Mouse (Mus musculus): ENCODE data around the gene Gli1. TPM values are rescaled to one million over a fixed set of nuclear protein-coding genes. Genes with fewer than 3 reads are reported as not detected.

Gene Gli1
- polyA plus RNA-seq, 1 experiment from 2014 or later = 4.2 TPM

GRCm38 (mm10) chr10:127339683-127340576, 1.8 kb downstream of the Gli1 start:
- Histone ChIP-seq H3K4me1 (ENCODE audit: insufficient read depth, low read depth, low read length) (peaks cover 8% of the 10 kb centered on the region), H3K36me3 (ENCODE audit: insufficient read depth, low read length) (no peaks in the 10 kb centered on the region), H3K4me2 (replicated peaks; ENCODE audit: low read depth, low read length) (peak overlapping the region; percentile 79), H3K27me3 (replicated peaks; ENCODE audit: insufficient read depth, low read length) (no peaks in the 10 kb centered on the region; the same call in 1 of the 2 replicates), H3K9ac (replicated peaks; ENCODE audit: low read depth) (peak overlapping the region; percentile 16), H3K4me3 (ENCODE audit: low read depth, low read length) (peak overlapping the region; percentile 49), H3K27ac (ENCODE audit: low read length) (peak overlapping the region; percentile 80), H3K9me3 (ENCODE audit: low read length) (no peaks in the 10 kb centered on the region)
- under 1% methylated on average over 37 of the region's 42 CpGs for WGBS
- TF ChIP-seq EP300 (IDR thresholded peaks at IDR 0.05) (no peak), CTCF (IDR thresholded peaks at IDR 0.05) (no peak)
- DNase-seq (ENCODE audit: low spot score) (peak; percentile 82), ATAC-seq (peak; percentile 57)

- Histone ChIP-seq H3K9ac (replicated peaks; ENCODE audit: low read depth) (peak overlapping the region; percentile 16), H3K27me3 (replicated peaks; ENCODE audit: insufficient read depth, low read length) (no peaks in the 10 kb centered on the region; the same call in 1 of the 2 replicates), H3K4me2 (replicated peaks; ENCODE audit: low read depth, low read length) (peak overlapping the region; percentile 79), H3K9me3 (ENCODE audit: low read length) (no peaks in the 10 kb centered on the region), H3K4me3 (ENCODE audit: low read depth, low read length) (peak overlapping the region; percentile 49), H3K27ac (ENCODE audit: low read length) (peak overlapping the region; percentile 80), H3K36me3 (ENCODE audit: insufficient read depth, low read length) (no peaks in the 10 kb centered on the region), H3K4me1 (ENCODE audit: insufficient read depth, low read depth, low read length) (peaks cover 8% of the 10 kb centered on the region)
- TF ChIP-seq EP300 (IDR thresholded peaks at IDR 0.05) = no peak
- peak; percentile 94 for TF ChIP-seq CTCF (IDR thresholded peaks at IDR 0.05)
- under 1% methylated on average over 30 of the region's 31 CpGs for WGBS
- ATAC-seq (peak; percentile 83), DNase-seq (ENCODE audit: low spot score) (peak; percentile 96)
Observed at GRCm38 (mm10) chr10:127338930-127339682, 2.7 kb downstream of the Gli1 start.

- ATAC-seq (no peak), DNase-seq (ENCODE audit: low spot score) (no peak)
- H3K4me1 ChIP-seq (ENCODE audit: insufficient read depth, low read depth, low read length) = peaks cover 8% of the 10 kb centered on the region
- no peaks in the 10 kb centered on the region; the same call in 1 of the 2 replicates for H3K27me3 ChIP-seq (replicated peaks; ENCODE audit: insufficient read depth, low read length)
- TF ChIP-seq CTCF (IDR thresholded peaks at IDR 0.05) (no peak), EP300 (IDR thresholded peaks at IDR 0.05) (no peak)
- H3K36me3 ChIP-seq (ENCODE audit: insufficient read depth, low read length) = no peaks in the 10 kb centered on the region
- H3K9me3 ChIP-seq (ENCODE audit: low read length) = no peaks in the 10 kb centered on the region
- H3K4me2 ChIP-seq (replicated peaks; ENCODE audit: low read depth, low read length) = no peak overlapping the region
- H3K4me3 ChIP-seq (ENCODE audit: low read depth, low read length) = no peak overlapping the region
- no peak overlapping the region for H3K9ac ChIP-seq (replicated peaks; ENCODE audit: low read depth)
- 69% methylated on average over 6 of the region's 6 CpGs for WGBS
- no peak overlapping the region for H3K27ac ChIP-seq (ENCODE audit: low read length)
Observed at GRCm38 (mm10) chr10:127337536-127338099, 4.2 kb downstream of the Gli1 start.

GRCm38 (mm10) chr10:127336952-127337351, 4.8 kb downstream of the Gli1 start:
- H3K36me3 ChIP-seq (ENCODE audit: insufficient read depth, low read length) = no peaks in the 10 kb centered on the region
- ATAC-seq (no peak), DNase-seq (ENCODE audit: low spot score) (no peak)
- peaks cover 8% of the 10 kb centered on the region for H3K4me1 ChIP-seq (ENCODE audit: insufficient read depth, low read depth, low read length)
- H3K27me3 ChIP-seq (replicated peaks; ENCODE audit: insufficient read depth, low read length) = peaks cover 4% of the 10 kb centered on the region; the same call in 1 of the 2 replicates
- no peaks in the 10 kb centered on the region for H3K9me3 ChIP-seq (ENCODE audit: low read length)
- no peak overlapping the region for H3K9ac ChIP-seq (replicated peaks; ENCODE audit: low read depth)
- H3K4me3 ChIP-seq (ENCODE audit: low read depth, low read length) = no peak overlapping the region
- WGBS = 51% methylated on average over 5 of the region's 5 CpGs
- no peak for TF ChIP-seq CTCF (IDR thresholded peaks at IDR 0.05)
- no peak for TF ChIP-seq EP300 (IDR thresholded peaks at IDR 0.05)
- no peak overlapping the region for H3K4me2 ChIP-seq (replicated peaks; ENCODE audit: low read depth, low read length)
- H3K27ac ChIP-seq (ENCODE audit: low read length) = no peak overlapping the region

GRCm38 (mm10) chr10:127335271-127335670, 6.5 kb downstream of the Gli1 start:
- 58% methylated on average over 1 of the region's 1 CpGs for WGBS
- no peaks in the 10 kb centered on the region for H3K36me3 ChIP-seq (ENCODE audit: insufficient read depth, low read length)
- peaks cover 14% of the 10 kb centered on the region; the same call in 1 of the 2 replicates for H3K27me3 ChIP-seq (replicated peaks; ENCODE audit: insufficient read depth, low read length)
- H3K4me3 ChIP-seq (ENCODE audit: low read depth, low read length) = no peak overlapping the region
- ATAC-seq (no peak), DNase-seq (ENCODE audit: low spot score) (no peak)
- H3K4me2 ChIP-seq (replicated peaks; ENCODE audit: low read depth, low read length) = no peak overlapping the region
- TF ChIP-seq EP300 (IDR thresholded peaks at IDR 0.05) (no peak), CTCF (IDR thresholded peaks at IDR 0.05) (no peak)
- H3K27ac ChIP-seq (ENCODE audit: low read length) = no peak overlapping the region
- peaks cover 4% of the 10 kb centered on the region for H3K4me1 ChIP-seq (ENCODE audit: insufficient read depth, low read depth, low read length)
- no peaks in the 10 kb centered on the region for H3K9me3 ChIP-seq (ENCODE audit: low read length)
- H3K9ac ChIP-seq (replicated peaks; ENCODE audit: low read depth) = no peak overlapping the region

GRCm38 (mm10) chr10:127333152-127333551, 8.6 kb downstream of the Gli1 start:
- DNase-seq (ENCODE audit: low spot score) = no peak
- no peak for ATAC-seq
- Histone ChIP-seq H3K4me1 (ENCODE audit: insufficient read depth, low read depth, low read length) (no peaks in the 10 kb centered on the region), H3K9ac (replicated peaks; ENCODE audit: low read depth) (no peak overlapping the region), H3K27me3 (replicated peaks; ENCODE audit: insufficient read depth, low read length) (peaks cover 14% of the 10 kb centered on the region; the same call in 1 of the 2 replicates), H3K4me3 (ENCODE audit: low read depth, low read length) (no peak overlapping the region), H3K27ac (ENCODE audit: low read length) (no peak overlapping the region), H3K4me2 (replicated peaks; ENCODE audit: low read depth, low read length) (no peak overlapping the region), H3K9me3 (ENCODE audit: low read length) (no peaks in the 10 kb centered on the region), H3K36me3 (ENCODE audit: insufficient read depth, low read length) (no peaks in the 10 kb centered on the region)
- TF ChIP-seq CTCF (IDR thresholded peaks at IDR 0.05) (peak; percentile 47), EP300 (IDR thresholded peaks at IDR 0.05) (no peak)
- 67% methylated on average over 5 of the region's 5 CpGs for WGBS
